Mouse (Mus musculus) heart, adult 2 months (tissue): ENCODE data around the gene Cdh5.

Experiments used
- CTCF ChIP-seq: fragments of 200-600 bp; IDR thresholded peaks from 2 replicates; pipeline ENCODE4 v1.8.1; 2022; ENCODE audit warnings: antibody characterized with exemption, mild to moderate bottlenecking, moderate library complexity
- EP300 ChIP-seq: fragments of 200-500 bp; IDR thresholded peaks from 2 replicates; pipeline ENCODE4 v1.6.1; 2011; ENCODE audit warnings: low read depth, low read length, control low read depth; ENCODE audit not compliant: insufficient read depth
- POLR2A ChIP-seq: fragments of 200-500 bp; IDR thresholded peaks from 2 replicates; pipeline ENCODE4 v1.6.1; 2011; ENCODE audit warnings: mild to moderate bottlenecking, low read depth, low read length, control low read depth; ENCODE audit not compliant: insufficient read depth

- no peak for TF ChIP-seq POLR2A
- no peak for TF ChIP-seq CTCF
- no peak for TF ChIP-seq EP300
These were observed 8.1 kb upstream of the Cdh5 start for GRCm38 (mm10) chr8:104093336-104093735.
